Mouse (Mus musculus) neural tube, embryonic 13.5 days (tissue): Measurements from ENCODE around the gene Elmsan1. TPM values are rescaled to one million over a fixed set of nuclear protein-coding genes. Genes with fewer than 3 reads are reported as not detected.

Experiments
- ATAC-seq: fragments of 200-750 bp; cut with Nextera tagmentation; 2 replicates; pipeline ENCODE4 v1.8.0; 2017; ENCODE audit warnings: low read depth, mild to moderate bottlenecking, moderate TSS enrichment, moderate library complexity
- H3K27ac ChIP-seq: fragments of 300-500 bp; sonication (generic); replicated peaks from 2 replicates; pipeline ENCODE4 v1.5.1; 2015; ENCODE audit warnings: moderate library complexity, mild to moderate bottlenecking, inconsistent platforms
- H3K27me3 ChIP-seq: fragments of 300-500 bp; sonication (generic); 2 replicates; pipeline ENCODE4 v1.6.1; 2015; ENCODE audit warnings: mild to moderate bottlenecking, inconsistent platforms
- H3K36me3 ChIP-seq: fragments of 300-500 bp; sonication (generic); 2 replicates; pipeline ENCODE4 v1.6.1; 2015; ENCODE audit warnings: mild to moderate bottlenecking, inconsistent platforms
- H3K4me1 ChIP-seq: fragments of 300-500 bp; sonication (generic); replicated peaks from 2 replicates; pipeline ENCODE4 v1.6.1; 2015; ENCODE audit warnings: inconsistent platforms
- H3K4me2 ChIP-seq: fragments of 300-500 bp; sonication (generic); 2 replicates; pipeline ENCODE4 v1.6.1; 2015; ENCODE audit warnings: inconsistent platforms, mild to moderate bottlenecking, moderate library complexity
- H3K4me3 ChIP-seq: fragments of 300-500 bp; sonication (generic); 2 replicates; pipeline ENCODE4 v1.5.1; 2015; ENCODE audit warnings: mild to moderate bottlenecking, inconsistent platforms
- H3K9ac ChIP-seq: fragments of 300-500 bp; sonication (generic); 2 replicates; pipeline ENCODE4 v1.6.1; 2015; ENCODE audit warnings: moderate library complexity, mild to moderate bottlenecking, inconsistent platforms
- H3K9me3 ChIP-seq: fragments of 300-500 bp; sonication (generic); 2 replicates; pipeline ENCODE4 v1.6.1; 2016; ENCODE audit warnings: inconsistent platforms
- WGBS: fragments of 180-500 bp; shearing (Covaris S2); methylation state at CpG from one replicate; pipeline ENCODE4 v1.1.7; 2015; 5-methylcytosine and 5-hydroxymethylcytosine counted together
- polyA plus RNA-seq: library from polyadenylated mRNA; unstranded; fragments of >200 nt; fragmentation: Nextera tagmentation; extraction: Ambion mirVana; gene quantifications from 2 replicates; pipeline ENCODE4 v1.2.1, GENCODE M21; 2015

Elmsan1 gene
- polyA plus RNA-seq, 1 experiment from 2014 or later = 4.9 TPM

- Histone ChIP-seq H3K4me2 (no peak overlapping the region), H3K4me3 (no peak overlapping the region), H3K36me3 (peaks cover 32% of the 10 kb centered on the region), H3K27ac (no peak overlapping the region), H3K27me3 (no peaks in the 10 kb centered on the region), H3K9ac (no peak overlapping the region), H3K4me1 (no peaks in the 10 kb centered on the region), H3K9me3 (no peaks in the 10 kb centered on the region)
- no peak for ATAC-seq
- 90% methylated on average over 9 of the region's 9 CpGs for WGBS
Observed at GRCm38 (mm10) chr12:84163133-84163532, 55.5 kb downstream of the Elmsan1 start.

GRCm38 (mm10) chr12:84161616-84162433 is 56.9 kb downstream of the Elmsan1 start:
- 78% methylated on average over 14 of the region's 14 CpGs for WGBS
- Histone ChIP-seq H3K9ac (no peak overlapping the region), H3K27ac (no peak overlapping the region), H3K9me3 (no peaks in the 10 kb centered on the region), H3K4me3 (no peak overlapping the region), H3K4me1 (no peaks in the 10 kb centered on the region), H3K4me2 (no peak overlapping the region), H3K27me3 (no peaks in the 10 kb centered on the region), H3K36me3 (peaks cover 43% of the 10 kb centered on the region)
- no peak for ATAC-seq

- Histone ChIP-seq H3K4me1 (no peaks in the 10 kb centered on the region), H3K4me3 (no peak overlapping the region), H3K27ac (no peak overlapping the region), H3K27me3 (no peaks in the 10 kb centered on the region), H3K36me3 (peaks cover 50% of the 10 kb centered on the region), H3K4me2 (no peak overlapping the region), H3K9ac (no peak overlapping the region), H3K9me3 (no peaks in the 10 kb centered on the region)
- 88% methylated on average over 8 of the region's 8 CpGs for WGBS
- no peak for ATAC-seq
Observed at GRCm38 (mm10) chr12:84161116-84161515, 57.6 kb downstream of the Elmsan1 start.

- Histone ChIP-seq H3K27ac (no peak overlapping the region), H3K9ac (no peak overlapping the region), H3K9me3 (no peaks in the 10 kb centered on the region), H3K4me3 (no peak overlapping the region), H3K36me3 (peaks cover 54% of the 10 kb centered on the region), H3K4me1 (no peaks in the 10 kb centered on the region), H3K4me2 (no peak overlapping the region), H3K27me3 (no peaks in the 10 kb centered on the region)
- 96% methylated on average over 8 of the region's 8 CpGs for WGBS
- ATAC-seq = no peak
Observed at GRCm38 (mm10) chr12:84160491-84160890, 58.2 kb downstream of the Elmsan1 start.

- Histone ChIP-seq H3K4me1 (no peaks in the 10 kb centered on the region), H3K36me3 (peaks cover 72% of the 10 kb centered on the region), H3K9me3 (no peaks in the 10 kb centered on the region), H3K4me2 (no peak overlapping the region), H3K27me3 (no peaks in the 10 kb centered on the region), H3K27ac (no peak overlapping the region), H3K4me3 (no peak overlapping the region), H3K9ac (no peak overlapping the region)
- WGBS = 91% methylated on average over 14 of the region's 14 CpGs
- no peak for ATAC-seq
Observed at GRCm38 (mm10) chr12:84158156-84158555, 60.5 kb downstream of the Elmsan1 start.

GRCm38 (mm10) chr12:84156210-84156609 is 62.5 kb downstream of the Elmsan1 start:
- H3K9me3 ChIP-seq = no peaks in the 10 kb centered on the region
- whole genome bisulfite sequencing = 95% methylated on average over 18 of the region's 18 CpGs
- no peaks in the 10 kb centered on the region; the same call in 1 of the 2 replicates for H3K4me1 ChIP-seq
- no peak overlapping the region for H3K9ac ChIP-seq
- no peaks in the 10 kb centered on the region for H3K27me3 ChIP-seq
- ATAC-seq = no peak
- H3K36me3 ChIP-seq = peaks cover 81% of the 10 kb centered on the region
- H3K27ac ChIP-seq = no peak overlapping the region
- no peak overlapping the region for H3K4me3 ChIP-seq
- H3K4me2 ChIP-seq = no peak overlapping the region

GRCm38 (mm10) chr12:84155523-84155871 is 63.2 kb downstream of the Elmsan1 start:
- H3K4me2 ChIP-seq = no peak overlapping the region
- H3K4me3 ChIP-seq = no peak overlapping the region
- no peak overlapping the region for H3K9ac ChIP-seq
- no peak overlapping the region for H3K27ac ChIP-seq
- H3K4me1 ChIP-seq = no peaks in the 10 kb centered on the region; the same call in 1 of the 2 replicates
- H3K27me3 ChIP-seq = no peaks in the 10 kb centered on the region
- no peaks in the 10 kb centered on the region for H3K9me3 ChIP-seq
- WGBS = 84% methylated on average over 2 of the region's 2 CpGs
- peaks cover 79% of the 10 kb centered on the region for H3K36me3 ChIP-seq
- no peak for ATAC-seq

- Histone ChIP-seq H3K27me3 (no peaks in the 10 kb centered on the region), H3K4me2 (no peak overlapping the region), H3K9me3 (no peaks in the 10 kb centered on the region), H3K4me3 (no peak overlapping the region), H3K9ac (no peak overlapping the region), H3K27ac (no peak overlapping the region), H3K4me1 (peaks cover 5% of the 10 kb centered on the region; the same call in 1 of the 2 replicates), H3K36me3 (peaks cover 73% of the 10 kb centered on the region)
- WGBS = 70% methylated on average over 11 of the region's 11 CpGs
- ATAC-seq = no peak
Observed at GRCm38 (mm10) chr12:84154786-84155522, 63.7 kb downstream of the Elmsan1 start.

- H3K9ac ChIP-seq = no peak overlapping the region
- peaks cover 58% of the 10 kb centered on the region for H3K36me3 ChIP-seq
- H3K4me1 ChIP-seq = peaks cover 18% of the 10 kb centered on the region
- no peaks in the 10 kb centered on the region for H3K9me3 ChIP-seq
- H3K27me3 ChIP-seq = no peaks in the 10 kb centered on the region
- 84% methylated on average over 6 of the region's 6 CpGs for WGBS
- ATAC-seq = no peak
- H3K27ac ChIP-seq = no peak overlapping the region
- no peak overlapping the region for H3K4me3 ChIP-seq
- H3K4me2 ChIP-seq = no peak overlapping the region
Observed at GRCm38 (mm10) chr12:84153414-84153813, 65.3 kb downstream of the Elmsan1 start.

- WGBS = 66% methylated on average over 32 of the region's 32 CpGs
- no peak for ATAC-seq
- Histone ChIP-seq H3K4me2 (no peak overlapping the region), H3K27ac (no peak overlapping the region), H3K4me1 (peaks cover 26% of the 10 kb centered on the region), H3K36me3 (peaks cover 49% of the 10 kb centered on the region), H3K9ac (no peak overlapping the region), H3K9me3 (no peaks in the 10 kb centered on the region), H3K4me3 (no peak overlapping the region), H3K27me3 (no peaks in the 10 kb centered on the region)
Observed at GRCm38 (mm10) chr12:84152352-84153190, 66.1 kb downstream of the Elmsan1 start.

- no peak overlapping the region for H3K9ac ChIP-seq
- H3K27me3 ChIP-seq = no peaks in the 10 kb centered on the region
- H3K4me2 ChIP-seq = no peak overlapping the region
- peaks cover 28% of the 10 kb centered on the region for H3K4me1 ChIP-seq
- peaks cover 49% of the 10 kb centered on the region for H3K36me3 ChIP-seq
- no peak for ATAC-seq
- WGBS = 90% methylated on average over 10 of the region's 10 CpGs
- no peak overlapping the region for H3K4me3 ChIP-seq
- H3K27ac ChIP-seq = no peak overlapping the region
- H3K9me3 ChIP-seq = no peaks in the 10 kb centered on the region
Observed at GRCm38 (mm10) chr12:84151911-84152310, 66.8 kb downstream of the Elmsan1 start.

GRCm38 (mm10) chr12:84150976-84151375 is 67.7 kb downstream of the Elmsan1 start:
- H3K9me3 ChIP-seq = no peaks in the 10 kb centered on the region
- 70% methylated on average over 6 of the region's 6 CpGs for WGBS
- H3K36me3 ChIP-seq = peaks cover 40% of the 10 kb centered on the region
- peaks cover 28% of the 10 kb centered on the region for H3K4me1 ChIP-seq
- H3K27ac ChIP-seq = no peak overlapping the region
- no peak overlapping the region for H3K9ac ChIP-seq
- no peak overlapping the region for H3K4me2 ChIP-seq
- no peaks in the 10 kb centered on the region for H3K27me3 ChIP-seq
- no peak for ATAC-seq
- no peak overlapping the region for H3K4me3 ChIP-seq
